Mouse (Mus musculus) telencephalon, adult 2 months (tissue): ENCODE results near the gene Cenpx.
A peak's percentile ranks its signal among the peaks of the same experiment; 100 is the strongest.
"Not testable (repeated sequence)": the region's sequence is repeated elsewhere in the genome, so short reads cannot be mapped to it uniquely, and the experiment has no call there.

Experiments used
- DNase-seq: peaks from one replicate; pipeline ENCODE4 v3.0.0-alpha.2; 2011; ENCODE audit warnings: low read depth, low spot score

Gene Cenpx

DNA sequence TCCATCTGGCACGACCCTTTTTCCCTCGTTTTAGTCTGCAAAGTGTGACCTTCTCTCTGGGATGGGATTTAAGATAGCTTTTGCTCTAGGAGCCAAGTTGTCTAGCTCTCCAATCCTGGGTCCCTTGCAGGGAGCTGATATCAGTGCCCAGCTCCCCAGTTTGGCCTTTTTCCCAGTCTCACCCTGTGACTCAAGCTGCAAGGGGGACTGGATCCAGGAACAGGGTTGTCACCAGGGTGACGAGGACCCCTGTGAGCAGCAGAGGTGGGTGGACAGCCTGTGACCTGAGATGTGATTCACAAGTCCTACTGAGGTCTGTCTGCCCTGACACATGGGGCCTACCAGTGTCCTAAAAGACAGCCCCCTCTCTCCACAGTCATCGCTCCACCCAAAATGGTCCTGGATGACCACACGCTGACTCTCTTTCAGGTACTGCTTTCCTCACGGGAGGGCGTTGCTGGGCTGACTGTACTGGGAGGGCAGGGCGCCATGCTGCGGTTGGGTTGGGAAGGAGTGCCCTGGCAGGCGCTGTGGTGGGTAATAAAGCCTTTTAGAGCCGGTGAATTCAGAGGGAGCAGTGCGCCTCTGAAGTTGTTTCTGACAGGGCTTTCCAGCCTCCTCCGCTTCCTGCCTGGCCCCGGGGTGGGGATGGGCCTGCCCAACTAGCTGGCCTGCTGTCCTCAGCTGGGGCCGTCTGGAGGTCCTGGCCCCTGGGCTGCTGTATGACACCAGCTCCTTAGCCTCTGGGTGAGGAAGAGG is 9.7 kb downstream of the Cenpx start:
- no peak for DNase-seq

DNA sequence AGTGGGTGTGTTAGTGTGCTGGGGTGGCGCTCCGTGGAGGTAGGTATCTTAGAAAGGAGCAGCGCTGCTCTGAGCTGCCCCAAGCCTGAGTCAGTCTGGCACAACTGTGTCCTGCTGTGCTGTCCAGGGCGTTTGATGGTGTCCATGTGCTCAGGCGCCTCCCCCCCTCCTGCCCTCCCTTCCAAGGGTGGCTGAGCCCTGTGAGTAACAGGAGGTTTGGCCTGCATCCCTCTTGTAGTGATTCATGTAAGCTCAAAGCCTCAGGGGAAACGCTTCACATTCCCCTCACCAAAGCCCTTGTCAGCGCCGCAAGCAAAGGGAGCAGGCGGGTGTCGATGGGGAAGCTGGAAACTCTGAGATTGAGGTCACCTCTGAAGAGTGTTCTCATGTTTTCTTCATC is 15.8 kb downstream of the Cenpx start:
- DNase-seq, result no peak

DNA sequence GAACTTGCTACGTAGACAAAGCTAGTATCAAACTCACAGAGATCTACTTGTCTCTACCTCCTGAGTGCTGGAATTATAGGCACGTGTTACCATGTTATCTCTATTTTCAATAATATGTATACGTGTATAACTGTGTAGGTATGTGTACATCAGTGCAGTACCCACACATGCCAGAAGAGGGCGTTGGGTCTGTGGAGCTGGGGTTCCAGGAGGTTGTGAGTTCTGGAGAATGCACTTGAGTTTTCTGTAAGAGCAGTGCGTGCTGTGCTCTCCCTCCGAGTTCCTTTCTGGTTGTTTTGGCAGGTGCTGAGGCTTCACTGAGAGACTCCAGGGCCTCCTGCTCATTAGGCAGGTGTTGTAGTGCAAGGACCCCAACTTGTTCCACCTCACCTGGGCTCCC is 17.0 kb downstream of the Cenpx start:
- no peak for DNase-seq

DNA sequence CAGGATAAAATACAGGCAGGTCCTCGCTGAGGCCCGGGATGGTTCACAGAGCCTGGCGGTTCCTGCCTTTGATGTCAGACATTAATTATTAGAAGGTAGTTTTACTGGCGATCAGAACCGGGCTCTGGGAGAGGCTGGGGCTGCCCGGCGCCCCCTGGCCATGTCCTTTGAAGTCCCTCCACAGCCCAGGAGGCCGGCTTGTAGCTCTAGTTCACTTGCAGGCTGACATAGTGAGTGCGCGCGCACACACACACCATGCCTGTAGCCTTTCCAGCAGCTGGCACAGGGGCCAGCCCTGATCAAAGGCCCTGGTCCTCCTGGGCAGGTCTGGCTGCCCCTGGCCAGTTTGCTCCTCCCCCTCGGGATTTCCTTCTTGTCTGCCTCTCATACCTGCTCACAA is 17.9 kb downstream of the Cenpx start:
- DNase-seq, result no peak

DNA sequence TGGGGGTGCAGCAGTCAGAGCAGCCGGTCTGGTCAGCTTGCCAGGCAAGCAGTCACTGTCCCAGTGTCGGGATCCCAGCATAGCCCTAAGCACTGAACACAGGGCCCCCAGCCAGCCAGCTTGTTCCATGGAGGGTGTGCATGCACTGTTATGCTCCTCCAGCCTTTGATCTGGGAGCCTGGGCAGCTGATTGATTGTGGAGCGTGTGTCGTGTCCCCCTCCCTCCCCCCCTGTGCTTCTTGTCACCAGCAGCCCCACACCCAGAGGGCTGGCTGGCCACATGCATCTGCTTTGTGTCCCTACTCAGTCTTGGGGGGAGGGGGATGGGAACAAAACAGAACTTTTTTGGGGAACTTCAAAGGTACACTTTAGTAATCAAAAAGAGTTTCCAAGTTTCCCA is 18.4 kb downstream of the Cenpx start:
- no peak for DNase-seq

DNA sequence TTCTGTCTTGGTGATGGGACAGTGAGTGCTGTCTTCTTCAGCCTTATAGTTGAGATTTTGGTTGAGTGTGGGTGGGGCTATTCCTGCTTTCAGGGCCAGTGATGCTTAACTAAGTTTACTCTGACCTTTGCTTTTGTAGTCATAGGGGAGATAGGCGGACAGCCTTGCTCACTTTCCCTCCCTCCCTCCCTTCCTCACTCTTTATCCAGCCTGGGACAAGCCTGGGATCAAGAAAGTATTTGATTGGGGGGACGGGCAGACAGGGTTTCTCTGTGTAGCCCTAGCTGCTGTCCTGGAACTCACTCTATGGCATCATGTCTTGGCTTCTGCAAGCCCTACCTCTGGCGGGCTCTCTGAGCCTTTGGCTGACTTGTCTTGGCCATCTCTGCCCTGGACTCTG is 20.1 kb downstream of the Cenpx start:
- DNase-seq, result no peak

DNA sequence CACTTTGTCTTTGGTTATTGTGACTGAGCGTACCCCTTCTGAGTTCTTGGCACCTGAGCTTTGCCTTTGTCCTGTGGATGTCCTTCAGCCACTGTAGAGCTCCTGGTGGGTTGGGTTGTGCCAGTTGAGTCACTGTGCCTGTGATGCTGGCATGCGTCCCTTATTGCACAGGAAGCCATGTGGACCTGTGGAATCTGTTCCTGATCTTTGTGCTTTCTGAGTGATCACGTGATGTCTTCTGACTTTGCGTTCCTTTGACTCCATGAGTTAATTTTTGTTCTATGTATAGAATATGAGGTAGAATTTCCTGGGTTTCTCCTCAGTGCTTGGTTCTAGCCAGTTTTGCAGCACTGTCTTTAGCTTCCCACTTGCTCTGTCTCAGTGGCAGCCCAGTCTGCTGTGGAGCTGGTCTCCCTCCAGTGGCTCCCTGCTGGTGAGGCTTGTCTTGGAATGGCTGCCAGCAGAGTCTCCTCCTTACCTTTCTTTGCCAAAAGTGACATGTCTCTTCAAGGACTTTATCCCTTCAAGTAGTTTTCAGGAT is 21.0 kb downstream of the Cenpx start:
- DNase-seq, result no peak

DNA sequence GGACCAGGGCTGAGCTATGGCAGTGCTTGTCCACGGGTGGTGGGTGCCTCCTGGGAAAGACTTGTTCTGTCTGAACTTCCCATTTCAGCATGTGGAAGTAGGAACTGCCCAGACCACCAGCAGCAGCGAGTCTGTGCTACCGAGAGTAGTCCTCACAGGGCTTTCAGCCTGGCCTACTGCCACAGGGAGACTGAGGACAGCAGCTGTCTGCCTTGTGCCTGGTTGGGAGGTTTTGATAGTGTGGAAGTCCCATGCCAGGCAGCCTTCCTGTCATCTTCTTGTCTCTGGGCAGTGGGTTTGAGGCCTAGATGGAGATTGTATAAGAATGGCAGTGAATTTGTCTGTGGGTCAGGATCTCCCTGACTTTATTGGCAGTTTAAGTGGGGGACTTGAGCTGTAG is 24.2 kb downstream of the Cenpx start:
- no peak for DNase-seq

DNA sequence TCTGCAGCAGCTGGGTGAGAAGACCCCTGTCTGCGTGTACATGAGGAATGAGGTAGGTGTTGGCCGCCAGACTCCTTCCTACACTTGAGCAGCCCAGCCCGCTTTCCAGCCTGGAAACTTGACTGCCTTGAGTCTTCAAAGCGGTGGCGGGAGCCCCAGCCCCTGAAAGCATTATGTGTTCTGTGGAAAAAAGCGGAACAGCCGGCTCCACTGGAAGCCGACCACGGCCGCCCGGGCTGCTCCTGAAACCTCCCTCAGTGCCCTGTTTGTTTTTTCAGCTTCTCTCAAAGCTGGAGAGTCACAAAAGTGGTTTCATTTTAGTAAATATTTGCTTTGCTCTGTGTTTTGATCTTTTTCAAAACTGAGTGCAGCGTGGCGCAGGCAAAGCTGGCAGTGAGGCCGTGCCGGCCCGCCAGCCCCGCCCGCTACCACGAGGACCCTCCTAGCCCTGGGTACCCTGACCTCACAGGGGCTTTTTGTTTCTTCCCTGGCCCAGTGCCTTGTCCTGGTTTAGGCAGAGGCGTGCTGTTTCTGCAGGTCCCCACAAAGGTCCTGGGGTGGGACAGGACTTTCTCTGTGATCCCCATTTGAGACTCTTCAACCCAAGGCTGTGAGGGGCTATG is 26.8 kb downstream of the Cenpx start:
- no peak for DNase-seq

DNA sequence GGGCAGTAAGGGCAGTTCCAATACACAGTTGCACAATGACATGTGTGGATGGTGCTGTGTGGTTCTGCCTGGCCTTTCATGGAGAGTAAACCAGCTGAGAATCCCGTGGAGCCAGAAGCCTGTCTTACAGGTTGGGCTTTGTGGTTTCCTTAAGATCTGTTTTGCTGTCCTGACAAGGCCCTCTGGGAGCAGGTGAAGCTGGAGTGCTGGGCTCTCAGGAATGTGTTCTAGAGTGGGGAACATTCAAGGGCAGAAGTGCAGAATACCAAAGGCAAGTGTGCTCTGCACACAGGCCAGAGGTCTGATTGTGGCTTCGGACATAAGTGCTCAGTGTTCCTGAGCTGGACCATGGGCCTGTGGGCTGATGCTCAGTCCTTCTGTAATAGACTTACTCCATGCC is 28.9 kb downstream of the Cenpx start:
- no peak for DNase-seq

DNA sequence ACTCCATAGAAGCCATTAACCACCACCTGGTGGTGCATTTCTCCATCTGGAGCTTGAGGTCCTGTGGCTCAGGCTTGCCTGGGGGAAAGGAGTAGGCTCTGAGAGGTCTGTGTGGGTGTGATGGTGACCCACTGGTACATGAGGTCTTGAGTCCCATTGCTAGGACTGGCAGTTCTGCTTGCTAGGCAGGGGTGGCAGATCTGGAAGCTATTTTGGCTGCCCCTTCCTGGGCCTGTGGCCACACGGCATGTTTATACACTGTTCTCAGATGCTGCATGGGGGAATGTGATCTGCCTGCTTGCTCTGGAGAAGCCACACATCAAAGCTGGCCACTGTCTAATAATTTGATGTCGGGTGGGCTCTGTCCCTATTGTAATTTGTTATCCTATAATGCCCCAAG is 29.5 kb downstream of the Cenpx start:
- DNase-seq, result no peak

DNA sequence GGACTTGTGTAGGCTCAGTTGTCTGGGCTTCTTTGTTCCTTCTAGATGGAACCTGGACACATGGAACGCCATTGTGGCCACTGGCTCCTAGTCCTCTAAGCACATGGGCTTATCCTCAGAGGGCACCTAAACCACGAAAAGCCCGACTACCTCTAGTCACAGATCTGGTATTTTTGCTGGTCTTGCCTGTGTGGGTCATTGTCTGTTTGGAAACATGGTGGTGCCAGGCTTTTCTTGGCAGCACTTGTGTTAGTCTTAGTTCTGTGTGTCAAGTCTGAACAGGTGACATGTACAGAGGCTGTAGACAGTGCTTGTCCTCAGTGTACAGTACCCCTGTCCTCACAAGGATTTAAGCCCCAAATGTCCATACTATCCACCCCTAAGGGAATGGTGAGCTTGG is 30.0 kb downstream of the Cenpx start:
- DNase-seq, result no peak

DNA sequence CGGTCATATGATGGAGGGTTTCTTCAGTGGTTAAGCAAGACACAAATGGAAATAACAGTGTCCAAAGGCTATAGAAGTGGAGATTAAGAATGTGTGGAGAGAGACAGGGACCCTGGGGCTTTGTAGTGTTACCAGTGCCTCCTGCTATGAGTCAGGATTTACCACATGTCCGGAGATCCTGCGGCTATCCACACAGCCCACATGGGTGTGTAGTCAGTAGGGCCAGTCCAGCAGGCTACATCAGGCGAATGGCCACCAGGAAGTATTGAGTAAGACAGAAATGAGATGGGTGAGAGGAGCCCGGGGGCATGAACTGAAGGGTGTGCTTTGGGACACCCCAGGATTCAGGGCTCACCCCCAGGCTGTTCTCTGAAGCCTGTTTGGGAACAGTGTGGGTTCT is 30.9 kb downstream of the Cenpx start:
- DNase-seq, result no peak

DNA sequence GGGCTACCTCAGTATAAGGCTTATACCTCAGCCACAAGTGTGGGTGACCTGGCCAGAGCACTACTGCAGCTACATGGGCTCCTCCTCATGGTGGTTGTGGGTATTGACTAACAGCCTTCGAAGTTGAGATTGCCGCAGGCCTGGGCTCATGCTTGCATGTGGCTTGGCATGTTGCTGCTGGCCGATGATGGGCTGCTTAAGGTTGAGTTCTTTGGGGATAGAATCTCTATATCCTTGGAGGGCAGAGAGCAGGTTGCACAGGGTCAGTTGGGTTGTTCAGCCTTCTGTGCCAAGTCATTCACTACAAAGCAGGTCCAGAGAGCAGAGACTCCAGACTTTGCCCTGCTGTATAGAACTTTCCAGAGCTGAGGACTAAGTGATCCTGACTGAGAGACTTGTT is 33.6 kb downstream of the Cenpx start:
- DNase-seq, result no peak

DNA sequence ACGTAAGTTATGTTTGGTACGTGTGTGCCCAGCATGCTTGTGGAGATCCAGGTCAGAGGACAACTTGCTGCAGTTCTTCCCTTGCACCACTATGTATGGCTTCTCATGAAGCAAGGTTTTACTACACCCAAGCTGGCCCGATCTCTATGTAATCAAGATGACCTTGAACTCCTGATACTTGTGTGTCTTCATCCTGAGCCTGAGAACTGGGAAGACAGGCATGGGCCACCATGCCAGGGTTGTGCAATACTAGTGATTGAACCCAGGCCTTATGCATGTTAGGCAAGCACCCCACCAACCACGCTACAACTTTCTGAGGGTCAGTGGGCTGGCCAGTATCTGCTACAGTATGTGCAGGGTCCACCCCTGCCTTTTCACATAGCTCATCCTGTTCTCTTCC is 36.6 kb downstream of the Cenpx start:
- DNase-seq, result no peak

DNA sequence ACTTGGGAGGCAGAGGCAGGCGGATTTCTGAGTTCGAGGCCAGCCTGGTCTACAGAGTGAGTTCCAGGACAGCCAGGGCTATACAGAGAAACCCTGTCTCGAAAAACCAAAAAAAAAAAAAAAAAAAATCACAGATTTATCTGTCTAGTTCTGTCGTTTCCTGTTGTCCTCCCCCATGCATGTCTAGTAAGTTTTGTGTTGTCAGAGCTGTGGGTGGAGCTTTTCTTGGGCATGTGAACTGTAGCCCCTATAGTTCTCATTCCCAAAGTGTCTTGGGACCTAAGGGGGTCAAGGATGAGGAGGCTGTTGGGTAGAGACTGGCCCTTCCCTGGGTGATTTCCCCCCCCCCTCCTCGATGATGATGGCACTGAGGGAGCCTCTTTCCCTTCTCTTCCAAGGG is 37.7 kb downstream of the Cenpx start:
- DNase-seq, result not testable (repeated sequence)

DNA sequence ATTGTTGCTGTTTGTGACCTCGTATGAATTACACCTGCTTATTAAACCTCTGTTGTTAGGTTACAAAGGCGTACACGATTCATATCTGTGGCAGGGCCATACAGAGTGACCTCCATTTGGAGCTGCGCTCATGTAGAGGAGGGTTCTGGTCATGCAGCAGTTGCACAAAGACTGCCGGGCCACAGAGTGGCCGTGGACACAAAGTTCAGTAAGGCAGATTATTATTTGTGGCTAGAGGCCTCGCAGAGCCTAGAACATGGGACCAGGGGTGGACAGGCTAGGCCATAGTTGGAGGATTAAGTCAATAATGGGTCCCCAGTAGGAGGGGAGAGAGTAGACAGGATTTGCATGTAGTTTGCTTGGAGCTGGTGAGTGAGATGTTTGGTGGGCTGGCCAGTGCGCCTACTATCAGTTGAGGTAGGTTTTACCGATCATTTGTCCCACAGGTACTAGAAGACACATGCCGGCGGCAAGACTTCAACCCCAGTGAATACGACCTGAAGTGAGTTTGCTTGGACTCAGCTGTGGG is 39.9 kb downstream of the Cenpx start:
- no peak for DNase-seq

DNA sequence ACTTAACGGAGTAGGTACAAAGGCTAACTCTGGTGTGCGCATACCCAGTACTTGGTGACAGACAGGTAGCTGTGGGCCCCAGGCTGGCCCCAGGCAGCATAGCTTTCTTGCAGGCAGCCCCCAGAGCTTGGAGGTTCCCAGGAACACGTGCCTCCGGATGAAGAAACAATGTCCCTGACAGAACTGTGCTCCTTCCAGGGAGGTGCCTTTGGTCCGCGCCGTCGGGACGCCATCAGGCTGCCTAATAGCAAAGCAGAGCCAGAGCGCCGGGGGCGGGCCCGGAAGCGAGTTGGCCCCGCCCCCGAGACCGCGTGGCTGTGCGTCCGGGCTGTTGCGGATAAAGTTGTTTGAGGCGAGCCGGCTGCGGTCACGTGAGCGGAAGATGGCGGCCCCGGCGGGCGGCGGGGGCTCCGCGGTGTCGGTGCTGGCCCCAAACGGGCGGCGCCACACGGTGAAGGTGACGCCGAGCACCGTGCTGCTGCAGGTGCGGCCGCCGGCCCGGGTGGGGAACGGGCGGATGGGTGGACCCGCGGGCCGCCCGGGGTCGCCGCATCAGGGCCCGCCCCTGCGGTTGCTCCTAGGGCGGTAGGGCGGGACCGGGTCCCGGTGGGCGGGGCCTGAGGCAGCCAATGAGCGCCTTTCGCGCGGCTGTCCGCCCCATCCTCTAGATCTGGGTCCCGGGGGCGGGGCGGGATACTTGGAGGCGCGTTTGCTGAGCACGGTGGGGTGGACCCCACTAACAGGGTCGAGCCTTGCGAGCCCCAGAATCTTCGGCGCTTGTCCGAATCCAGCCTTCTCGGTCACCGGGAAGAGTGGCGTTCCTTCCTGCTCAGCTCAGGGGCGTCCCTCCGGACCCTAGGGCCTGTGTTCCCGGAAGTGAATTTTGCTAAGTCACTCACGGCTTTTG is 40.6 kb downstream of the Cenpx start, which contains the start of gene Aspscr1:
Gene Aspscr1, plus strand, starts transcription at position 287 of the 907 bp plus-strand sequence.
- peak; percentile 77 for DNase-seq

DNA sequence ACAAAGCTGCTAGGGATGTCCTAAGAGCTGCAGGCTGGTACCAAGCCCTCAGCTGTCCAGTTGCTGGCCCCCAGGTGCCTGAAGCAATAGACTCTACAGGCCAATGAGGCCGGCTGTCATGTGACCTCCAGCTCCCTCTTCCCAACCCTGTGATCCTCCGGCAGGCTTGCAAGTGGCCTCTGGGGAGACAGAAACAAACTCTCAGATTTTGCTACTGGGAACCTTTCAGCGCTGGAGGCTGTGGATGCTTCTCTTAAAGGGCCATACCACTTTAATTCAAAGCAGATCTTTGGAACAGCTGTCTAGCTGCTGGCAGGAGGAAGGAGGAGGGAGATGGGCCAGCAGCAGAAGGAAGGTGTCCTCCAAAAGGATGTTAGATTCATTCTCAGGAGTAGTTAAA is 46.9 kb downstream of the Cenpx start:
- no peak for DNase-seq

DNA sequence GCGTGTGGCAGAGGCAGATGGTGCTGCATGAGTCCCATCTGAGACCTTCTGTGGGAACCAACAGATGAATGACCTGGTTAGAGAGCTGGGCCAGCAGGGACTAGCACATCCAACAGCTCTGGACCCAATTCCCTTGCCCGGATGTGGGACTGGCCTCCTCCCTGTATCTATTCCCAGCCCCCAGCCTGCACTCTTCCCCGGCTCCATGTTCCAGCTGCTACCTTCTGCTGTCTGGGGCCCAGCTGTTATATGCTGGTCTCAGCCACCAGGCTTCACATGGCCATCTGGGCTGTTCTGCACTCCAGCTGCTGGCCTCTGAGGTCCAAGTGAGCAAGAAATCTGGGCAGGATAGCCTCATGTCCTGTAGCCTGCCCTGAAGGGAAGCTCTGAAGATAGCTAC is 48.1 kb downstream of the Cenpx start:
- no peak for DNase-seq

DNA sequence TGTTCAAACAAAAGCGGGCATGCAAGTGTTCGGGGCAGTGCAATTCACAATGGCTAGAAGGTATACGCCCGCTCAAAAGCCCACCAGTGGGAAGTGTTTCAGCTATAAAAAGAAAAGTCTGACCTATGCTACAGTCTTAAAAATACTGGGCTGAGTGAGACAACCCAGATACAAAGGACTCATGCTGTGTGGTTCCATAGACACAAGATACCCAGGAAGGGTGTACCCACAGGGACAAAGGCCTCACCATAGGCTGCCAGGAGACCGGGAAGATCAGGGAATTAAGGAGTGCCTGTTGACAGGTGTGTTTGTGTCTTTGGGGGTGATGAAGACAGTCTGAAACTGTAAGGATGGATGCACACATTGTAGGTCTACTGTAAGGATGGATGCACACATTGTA is 49.8 kb downstream of the Cenpx start:
- DNase-seq, result no peak

DNA sequence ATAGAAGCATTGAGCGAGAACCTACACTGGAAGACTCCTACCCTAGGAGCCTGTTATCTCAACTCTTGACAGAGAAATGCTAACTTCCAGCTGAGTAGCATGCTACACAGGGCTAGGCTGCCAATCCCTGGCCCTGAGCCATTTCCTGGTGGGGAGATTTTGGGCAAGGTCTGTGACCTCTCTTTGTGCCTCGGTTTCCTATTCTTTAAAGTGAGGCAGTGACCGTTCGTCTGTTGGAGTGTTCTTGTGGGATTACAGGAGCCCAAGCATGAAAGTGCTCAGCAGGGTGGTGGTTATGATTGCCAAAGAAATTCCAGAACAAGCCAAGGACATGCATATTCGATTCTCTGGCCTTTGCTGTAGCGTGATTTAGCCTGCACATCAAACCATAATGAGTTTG is 50.8 kb downstream of the Cenpx start:
- no peak for DNase-seq
